Mouse (Mus musculus) c-Kit-positive CD71-positive TER-119-positive erythroid progenitor cells, embryonic 14.5 days (primary cell): ENCODE measurements at regions not wholly inside any gene's neighbourhood (a gene's known extent, or its start where the extent isn't known, plus 50 kb on each side); places are given as distances from the start of the nearest gene placed in this dataset.

Experiments
- DNase-seq: peaks from one replicate; pipeline ENCODE4 v3.0.0-alpha.2; 2013; ENCODE audit warnings: low spot score

- DNase-seq: no peak
Measured at GRCm38 (mm10) chr13:85430821-85431220, 141.9 kb upstream of the Rasa1 start.

- DNase-seq: no peak
Measured at GRCm38 (mm10) chr13:85430040-85430439, 141.1 kb upstream of the Rasa1 start.

- DNase-seq: no peak
Measured at GRCm38 (mm10) chr13:85418671-85419070, 129.7 kb upstream of the Rasa1 start.

- no peak for DNase-seq
Measured at GRCm38 (mm10) chr13:85414951-85415350, 126.0 kb upstream of the Rasa1 start.

- DNase-seq: no peak
Measured at GRCm38 (mm10) chr13:85411327-85411726, 122.4 kb upstream of the Rasa1 start.

GRCm38 (mm10) chr13:85398834-85399233 is 109.9 kb upstream of the Rasa1 start:
- no peak for DNase-seq

GRCm38 (mm10) chr13:85376338-85376998 is 87.5 kb upstream of the Rasa1 start:
- DNase-seq: no peak

GRCm38 (mm10) chr13:85359621-85360020 is 70.7 kb upstream of the Rasa1 start:
- no peak for DNase-seq

- DNase-seq: no peak
Measured at GRCm38 (mm10) chr13:85359143-85359542, 70.2 kb upstream of the Rasa1 start.

GRCm38 (mm10) chr13:85352061-85352460 is 63.1 kb upstream of the Rasa1 start:
- DNase-seq: no peak
